8 mouse cellular contexts compared by ENCODE assay signal in the genomic region with DNA sequence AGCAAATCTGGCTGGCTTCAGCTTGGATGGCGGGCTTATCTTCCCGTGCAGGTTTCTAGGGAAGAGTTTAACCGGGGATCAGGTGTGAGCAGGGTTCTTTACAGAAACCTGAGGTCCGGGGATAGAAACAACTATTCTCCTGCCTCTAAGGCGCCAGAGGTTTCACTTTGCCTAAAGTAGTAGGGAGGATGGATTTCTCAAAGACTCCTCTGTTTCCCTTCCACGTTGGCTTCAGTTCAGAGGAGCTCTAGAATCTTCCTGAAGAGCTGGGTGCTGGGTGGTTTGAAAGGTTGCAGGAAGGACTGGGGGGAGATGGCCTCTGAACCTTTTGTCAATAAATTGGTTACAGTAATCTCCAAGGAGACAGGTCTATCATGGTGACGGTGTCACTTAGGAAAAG. TPM values are rescaled to one million over a fixed set of nuclear protein-coding genes. Genes with fewer than 3 reads are reported as not detected.
DNase-seq lines count a peak whose midpoint lies in the region; ATAC-seq and TF ChIP-seq lines count a peak whose summit lies in the region.
"Had no signal": no experiment of that assay in that cellular context is flagged by ENCODE, and none has a peak within 500 bp of the region (broad histone marks: within the 10 kb centered on the region; RNA-seq: fewer than 3 reads in every experiment).

No protein-coding gene starts in this region.

- no peak overlapping the region for H3K9ac ChIP-seq in forebrain, embryonic 16.5 days (replicated peaks; ENCODE audit: low read depth, low read length)
- peak overlapping the region; percentile 93 for H3K9ac ChIP-seq in limb, embryonic 13.5 days

- no peaks in the 10 kb centered on the region for H3K27me3 ChIP-seq in forebrain, embryonic 16.5 days (replicated peaks; ENCODE audit: control insufficient read depth, insufficient read depth, low read length)
- H3K27me3 ChIP-seq in limb, embryonic 13.5 days: peaks cover 20% of the 10 kb centered on the region
- H3K27me3 ChIP-seq in small intestine, adult 2 months (ENCODE audit: control insufficient read depth, insufficient read depth, low read length): peaks cover 3% of the 10 kb centered on the region; the same call in 1 of the 2 replicates

- H3K4me3 ChIP-seq in lung, adult 2 months (replicated peaks; ENCODE audit: extremely low read depth, low read depth, low read length): peak overlapping the region; percentile 77
- H3K4me3 ChIP-seq in forebrain, embryonic 16.5 days (replicated peaks; ENCODE audit: low read length): no peak overlapping the region; the same call in 1 of the 2 replicates
- H3K4me3 ChIP-seq in limb, embryonic 13.5 days: peak overlapping the region; percentile 90
- peak overlapping the region; percentile 84 for H3K4me3 ChIP-seq in small intestine, adult 2 months (ENCODE audit: low read depth, low read length)

- no peak for TF ChIP-seq CTCF in lung, adult 2 months (IDR thresholded peaks at IDR 0.05; ENCODE audit: insufficient read depth, low read length)
- no peak for TF ChIP-seq CTCF in small intestine, adult 2 months (IDR thresholded peaks at IDR 0.05; ENCODE audit: extremely low read depth, insufficient read length, insufficient replicate concordance, low read depth, low read length)

- no peak for TF ChIP-seq POLR2A in lung, adult 2 months (IDR thresholded peaks at IDR 0.05; ENCODE audit: borderline replicate concordance, extremely low read depth, low read depth, low read length)
- no peak for TF ChIP-seq POLR2A in small intestine, adult 2 months (IDR thresholded peaks at IDR 0.05; ENCODE audit: low read depth, low read length)

- H3K36me3 ChIP-seq in forebrain, embryonic 16.5 days (ENCODE audit: control insufficient read depth, insufficient read depth): no peaks in the 10 kb centered on the region
- peaks cover 7% of the 10 kb centered on the region; the same call in 1 of the 2 replicates for H3K36me3 ChIP-seq in limb, embryonic 13.5 days
- H3K36me3 ChIP-seq in small intestine, adult 2 months (ENCODE audit: control insufficient read depth, insufficient read depth, low read length): no peaks in the 10 kb centered on the region

- DNase-seq in lung, adult 2 months: no peak
- DNase-seq in lung, postnatal 14 days: no peak
- DNase-seq in embryo, embryonic 11 days: no peak
- no peak for DNase-seq in left cerebral cortex, postnatal 25 days (ENCODE audit: low spot score in 2 of 2)
- DNase-seq: kidney, postnatal 36 days had no signal

- no peak for ATAC-seq in forebrain, embryonic 16.5 days
- no peak for ATAC-seq in limb, embryonic 13.5 days (ENCODE audit: low FRiP score, low read depth)

- H3K4me2 ChIP-seq in forebrain, embryonic 16.5 days (ENCODE audit: low read length): peak overlapping the region; percentile 70
- H3K4me2 ChIP-seq in limb, embryonic 13.5 days (replicated peaks): peak overlapping the region; percentile 81

- H3K27ac ChIP-seq in forebrain, embryonic 16.5 days (ENCODE audit: low read length): no peak overlapping the region
- H3K27ac ChIP-seq in limb, embryonic 13.5 days: peak overlapping the region; percentile 81; the same call in 1 of the 2 replicates
- H3K27ac ChIP-seq in small intestine, adult 2 months (ENCODE audit: insufficient read depth, low read depth, low read length): no peak overlapping the region

- intact Hi-C loops in left cerebral cortex, postnatal 25 days (cut with DNase I): loop anchor here (5.0 kb wide), 1 partner anchor 163 kb away; no protein-coding TSS in a partner anchor

- 32% methylated on average over 7 of the region's 7 CpGs for WGBS in lung, adult 2 months
- 54% methylated on average over 7 of the region's 7 CpGs for WGBS in forebrain, embryonic 16.5 days
- WGBS in limb, embryonic 13.5 days: 36% methylated on average over 7 of the region's 7 CpGs
- 30% methylated on average over 7 of the region's 7 CpGs for WGBS in small intestine, adult 2 months

- H3K9me3 ChIP-seq in forebrain, embryonic 16.5 days (ENCODE audit: control insufficient read depth, low read length): no peaks in the 10 kb centered on the region
- H3K9me3 ChIP-seq in limb, embryonic 13.5 days: no peaks in the 10 kb centered on the region

- H3K4me1 ChIP-seq in lung, adult 2 months (ENCODE audit: control insufficient read depth, insufficient read depth, low read length): peaks cover 26% of the 10 kb centered on the region
- H3K4me1 ChIP-seq in forebrain, embryonic 16.5 days (replicated peaks; ENCODE audit: control insufficient read depth, insufficient read depth, low read length): peaks cover 31% of the 10 kb centered on the region
- peaks cover 48% of the 10 kb centered on the region for H3K4me1 ChIP-seq in limb, embryonic 13.5 days
- peaks cover 9% of the 10 kb centered on the region for H3K4me1 ChIP-seq in small intestine, adult 2 months (ENCODE audit: control insufficient read depth, insufficient read depth, insufficient read length, low read length)

RNA-seq across cellular contexts. Expression of gene Jdp2, which starts 1.8 kb away (rescaled TPM):
- 21.6 and 30.9 TPM in 2 replicates for polyA plus RNA-seq in lung, adult 2 months (2012; rRNA removed)
- 0.56 and 0.66 TPM in 2 replicates for polyA plus RNA-seq in forebrain, embryonic 16.5 days (2015; fragmentation: Nextera tagmentation; extraction: Ambion mirVana)
- polyA plus RNA-seq in limb, embryonic 13.5 days (2015; fragmentation: Nextera tagmentation; extraction: Ambion mirVana): 0.89 and 1.2 TPM in 2 replicates
- 2.8 and 8.2 TPM in 2 replicates for polyA plus RNA-seq in small intestine, adult 2 months (2012; rRNA removed)
- 10 to 100 TPM; 66.6 to 75.2 TPM for total RNA-seq in left cerebral cortex, postnatal 25 days (2021)
